Mouse (Mus musculus): ENCODE results near the gene Epc2.

The Epc2 gene

GRCm38 (mm10) chr2:49570778-49571101 lies 119.5 kb downstream of the Epc2 start:
- no peak for DNase-seq (ENCODE audit: low spot score)

- no peak for DNase-seq (ENCODE audit: low spot score)
These were observed 120.1 kb downstream of the Epc2 start for GRCm38 (mm10) chr2:49571159-49571920.

GRCm38 (mm10) chr2:49572111-49572642 lies 120.9 kb downstream of the Epc2 start:
- DNase-seq (ENCODE audit: low spot score), result peak; percentile 23

GRCm38 (mm10) chr2:49572684-49573083 lies 121.4 kb downstream of the Epc2 start:
- DNase-seq (ENCODE audit: low spot score), result no peak

GRCm38 (mm10) chr2:49573282-49573681 lies 122.0 kb downstream of the Epc2 start:
- no peak for DNase-seq (ENCODE audit: low spot score)

GRCm38 (mm10) chr2:49580585-49580984 lies 129.3 kb downstream of the Epc2 start:
- no peak for DNase-seq (ENCODE audit: low spot score)

GRCm38 (mm10) chr2:49582546-49582945 lies 131.3 kb downstream of the Epc2 start:
- no peak for DNase-seq (ENCODE audit: low spot score)

GRCm38 (mm10) chr2:49583311-49583710 lies 132.0 kb downstream of the Epc2 start:
- DNase-seq (ENCODE audit: low spot score), result no peak

GRCm38 (mm10) chr2:49590450-49590849 lies 139.2 kb downstream of the Epc2 start:
- no peak for DNase-seq (ENCODE audit: low spot score)

- peak; percentile 47 for DNase-seq (ENCODE audit: low spot score)
These were observed 141.6 kb downstream of the Epc2 start for GRCm38 (mm10) chr2:49592926-49593325.

- no peak for DNase-seq (ENCODE audit: low spot score)
These were observed 143.6 kb downstream of the Epc2 start for GRCm38 (mm10) chr2:49594886-49595285.

- no peak for DNase-seq (ENCODE audit: low spot score)
These were observed 145.0 kb downstream of the Epc2 start for GRCm38 (mm10) chr2:49596318-49596717.

GRCm38 (mm10) chr2:49600021-49600681 lies 148.9 kb downstream of the Epc2 start:
- peak; percentile 12 for DNase-seq (ENCODE audit: low spot score)

Data from embryo, embryonic 10 days (tissue).